Mouse (Mus musculus) stomach, postnatal 0 days (tissue): ENCODE measurements around the gene Dip2b.

Experiments used
- CTCF ChIP-seq: IDR thresholded peaks from 2 replicates; pipeline ENCODE4 v1.5.1; 2016; ENCODE audit warnings: antibody characterized with exemption, low read depth, mild to moderate bottlenecking, moderate library complexity
- EP300 ChIP-seq: optimal IDR thresholded peaks from 2 replicates; pipeline ENCODE3; 2016; ENCODE audit warnings: antibody characterized with exemption

GRCm38 (mm10) chr15:100113343-100114275 is 75.1 kb downstream of the Dip2b start:
- no peak for TF ChIP-seq CTCF
- TF ChIP-seq EP300: no peak
